In the genomic region with DNA sequence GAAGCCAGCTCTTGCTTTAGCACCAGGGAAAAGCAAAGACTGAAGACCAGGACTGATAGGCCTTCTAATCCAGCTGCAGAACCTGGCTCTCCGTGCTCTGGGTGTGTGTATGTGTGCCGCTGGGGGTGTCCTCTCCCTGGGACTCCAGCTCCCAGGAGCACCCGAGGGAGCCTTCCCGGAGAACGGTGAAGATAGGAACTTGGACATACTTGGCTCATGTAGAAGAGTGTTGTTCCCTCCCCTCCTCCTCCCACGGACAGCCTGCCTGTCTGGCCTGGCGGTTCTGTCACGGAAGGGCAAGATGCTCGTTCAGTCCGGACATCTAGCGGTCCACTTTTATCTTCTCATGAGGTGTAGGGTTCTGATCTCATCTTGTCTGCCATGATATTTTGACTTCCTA, we compare ENCODE assay signal across 13 mouse cellular contexts.
DNase-seq lines count a peak whose midpoint lies in the region; ATAC-seq and TF ChIP-seq lines count a peak whose summit lies in the region.
"Had no signal": no experiment of that assay in that cellular context is flagged by ENCODE, and none has a peak within 500 bp of the region (broad histone marks: within the 10 kb centered on the region; RNA-seq: fewer than 3 reads in every experiment).

No protein-coding gene starts in this region.

- peaks cover 9% of the 10 kb centered on the region; the same call in 1 of the 2 replicates for H3K27me3 ChIP-seq in kidney, embryonic 16.5 days (ENCODE audit: insufficient read depth, low read length)
- H3K27me3 ChIP-seq in limb, embryonic 10.5 days (ENCODE audit: low read depth, poor library complexity, severe bottlenecking), result peaks cover 12% of the 10 kb centered on the region; the same call in 1 of the 2 replicates
- H3K27me3 ChIP-seq: embryonic facial prominence, embryonic 15.5 days had no signal

- no peaks in the 10 kb centered on the region for H3K9me3 ChIP-seq in kidney, embryonic 16.5 days (ENCODE audit: low read length)
- H3K9me3 ChIP-seq in limb, embryonic 10.5 days (replicated peaks), result no peaks in the 10 kb centered on the region
- H3K9me3 ChIP-seq: embryonic facial prominence, embryonic 15.5 days had no signal

- no peak overlapping the region for H3K27ac ChIP-seq in kidney, embryonic 16.5 days (ENCODE audit: low read length)
- no peak overlapping the region for H3K27ac ChIP-seq in cortical plate, adult 2 months (ENCODE audit: insufficient read depth, low read length)
- H3K27ac ChIP-seq in limb, embryonic 10.5 days, result peak overlapping the region; percentile 68
- H3K27ac ChIP-seq: embryonic facial prominence, embryonic 15.5 days had no signal

- no peaks in the 10 kb centered on the region for H3K36me3 ChIP-seq in kidney, embryonic 16.5 days (ENCODE audit: insufficient read depth, low read length)
- H3K36me3 ChIP-seq in limb, embryonic 10.5 days, result no peaks in the 10 kb centered on the region
- H3K36me3 ChIP-seq: embryonic facial prominence, embryonic 15.5 days had no signal

- peak overlapping the region; percentile 65 for H3K4me2 ChIP-seq in kidney, embryonic 16.5 days (replicated peaks; ENCODE audit: low read depth, low read length)

- ATAC-seq in frontal cortex, adult (ENCODE audit: low TSS enrichment), result peak; percentile 50
- no peak for ATAC-seq in kidney, embryonic 16.5 days (ENCODE audit: low FRiP score, low TSS enrichment)

- no peak overlapping the region for H3K4me3 ChIP-seq in kidney, embryonic 16.5 days (ENCODE audit: low read length)
- H3K4me3 ChIP-seq in cortical plate, adult 2 months (ENCODE audit: insufficient read depth, low read length), result peak overlapping the region; percentile 23; the same call in 1 of the 2 replicates
- peak overlapping the region; percentile 46 for H3K4me3 ChIP-seq in limb, embryonic 10.5 days

- TF ChIP-seq CTCF in cortical plate, adult 2 months (IDR thresholded peaks at IDR 0.05; ENCODE audit: extremely low read depth, insufficient read depth, low read length), result no peak

- peaks cover 21% of the 10 kb centered on the region for H3K4me1 ChIP-seq in kidney, embryonic 16.5 days (ENCODE audit: insufficient read depth, low read length)
- no peaks in the 10 kb centered on the region for H3K4me1 ChIP-seq in cortical plate, adult 2 months (ENCODE audit: control insufficient read depth, insufficient read depth, low read length)
- H3K4me1 ChIP-seq in limb, embryonic 10.5 days, result peaks cover 49% of the 10 kb centered on the region

- no peak overlapping the region for H3K9ac ChIP-seq in kidney, embryonic 16.5 days (replicated peaks; ENCODE audit: low read length)
- H3K9ac ChIP-seq: embryonic facial prominence, embryonic 15.5 days had no signal

- TF ChIP-seq POLR2A in cortical plate, adult 2 months (IDR thresholded peaks at IDR 0.05; ENCODE audit: extremely low read depth, insufficient read depth, low read length), result no peak

- no peak for DNase-seq in frontal cortex, postnatal 14 days (ENCODE audit: low spot score in 2 of 2)
- no peak for DNase-seq in kidney, postnatal 36 days
- DNase-seq in limb, embryonic 10.5 days (ENCODE audit: low spot score), result no peak
- DNase-seq in spleen, adult 18-20 months, result no peak
- no peak for DNase-seq in cerebellum, postnatal 14 days
- DNase-seq: B cell, adult 2 months; cerebellum, adult 9-11 months; gastrocnemius, adult 2 months; left cerebral cortex, postnatal 4 days had no signal

- WGBS in kidney, embryonic 16.5 days, result 47% methylated on average over 11 of the region's 11 CpGs
- WGBS in limb, embryonic 10.5 days, result 78% methylated on average over 11 of the region's 11 CpGs
